Mouse (Mus musculus): ENCODE results near the gene Aspn.
"Not testable (repeated sequence)": the region's sequence is repeated elsewhere in the genome, so short reads cannot be mapped to it uniquely, and the experiment has no call there.

Gene Aspn

DNA sequence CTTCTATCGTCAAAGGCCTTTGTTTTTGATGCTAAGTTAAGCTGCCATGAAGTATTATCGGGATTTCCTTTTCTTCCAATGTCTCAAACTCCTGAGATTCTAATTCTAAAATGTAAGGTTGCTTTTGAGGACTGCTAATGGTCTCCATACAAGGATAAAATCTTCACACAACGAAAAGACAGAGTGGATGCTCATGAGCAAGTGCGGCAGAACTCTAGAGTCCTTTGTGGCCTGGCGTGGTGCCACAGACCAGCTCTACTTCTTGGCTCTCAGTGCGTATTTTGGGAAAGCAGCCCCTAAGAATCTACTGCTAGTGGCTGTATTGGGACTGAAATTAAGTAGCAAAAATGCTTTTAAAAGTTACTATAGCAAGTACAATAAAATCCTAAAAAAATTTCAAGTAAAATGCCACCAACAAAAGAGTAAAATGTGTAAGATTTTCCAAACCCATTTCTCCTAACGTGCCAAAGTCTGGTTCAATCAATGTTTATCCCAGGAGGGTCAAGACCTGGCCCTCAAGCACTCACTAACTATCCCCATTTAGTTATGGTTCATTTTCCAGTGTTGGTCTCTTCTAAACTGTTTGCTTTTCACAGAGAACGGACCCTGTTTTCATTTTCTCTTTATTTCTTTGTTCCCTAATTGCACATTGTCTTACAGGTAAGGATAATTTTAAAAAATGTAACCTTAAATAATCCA, 40.2 kb downstream of the Aspn start:
- DNase-seq (ENCODE audit: low read depth, low spot score): no peak

DNA sequence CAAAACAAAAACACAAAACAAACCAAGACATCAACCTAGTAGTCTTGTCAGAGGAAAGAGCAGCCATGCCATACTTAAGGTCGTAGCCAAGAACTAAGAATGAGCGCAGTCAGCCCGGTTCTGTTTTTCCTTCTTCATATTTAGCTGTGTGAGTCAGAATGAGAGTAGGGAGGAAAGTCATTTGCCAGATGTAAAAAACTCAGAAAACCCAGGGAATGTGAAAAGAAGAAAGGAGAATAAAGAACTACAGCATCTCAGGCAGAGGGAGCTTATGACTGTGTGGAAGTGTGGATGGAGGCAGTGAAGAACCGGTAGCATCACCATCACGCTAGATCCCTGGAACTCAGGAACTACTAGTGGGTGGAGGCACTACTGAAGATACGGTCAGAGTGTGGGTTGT, 41.8 kb downstream of the Aspn start:
- peak; percentile 28 for DNase-seq (ENCODE audit: low read depth, low spot score)

DNA sequence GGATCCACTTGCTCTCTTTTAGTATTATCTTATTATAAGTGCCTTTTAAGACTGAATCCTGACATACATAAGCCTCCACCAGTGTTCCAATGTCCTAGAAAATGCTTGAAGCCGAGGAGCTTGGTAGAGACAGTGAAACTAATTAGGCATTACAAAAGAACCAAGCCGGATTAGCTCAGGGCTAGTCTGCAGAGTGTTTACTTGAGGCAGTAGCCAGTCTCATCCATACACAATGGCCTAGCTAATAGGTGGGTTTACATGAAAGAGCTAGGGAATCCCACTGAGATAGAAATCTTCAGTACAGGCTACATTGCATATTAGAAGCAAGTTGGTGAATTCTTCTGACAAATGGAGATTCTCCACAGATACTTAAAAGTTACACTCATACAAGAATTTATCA, 58.3 kb downstream of the Aspn start:
- not testable (repeated sequence) for DNase-seq (ENCODE audit: low read depth, low spot score)

DNA sequence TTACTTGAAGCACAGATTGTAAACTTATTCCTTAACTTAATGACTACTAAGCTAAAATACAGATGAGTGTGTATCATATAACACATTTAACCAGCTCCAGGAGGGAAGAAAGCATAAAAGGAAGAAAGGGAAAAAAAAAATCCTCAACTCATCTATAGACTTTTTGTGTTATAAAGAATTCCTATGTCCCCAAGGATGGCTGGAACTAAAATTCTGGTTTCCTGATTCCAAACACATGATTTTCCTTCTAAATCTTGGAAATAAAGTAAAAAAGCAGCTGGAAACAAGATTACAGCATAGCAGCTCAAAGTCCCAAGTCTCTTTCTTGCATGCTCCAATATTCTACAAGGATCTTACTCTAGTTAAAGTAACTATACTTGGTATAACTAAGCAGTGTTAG, 59.4 kb downstream of the Aspn start:
- no peak for DNase-seq (ENCODE audit: low read depth, low spot score)

DNA sequence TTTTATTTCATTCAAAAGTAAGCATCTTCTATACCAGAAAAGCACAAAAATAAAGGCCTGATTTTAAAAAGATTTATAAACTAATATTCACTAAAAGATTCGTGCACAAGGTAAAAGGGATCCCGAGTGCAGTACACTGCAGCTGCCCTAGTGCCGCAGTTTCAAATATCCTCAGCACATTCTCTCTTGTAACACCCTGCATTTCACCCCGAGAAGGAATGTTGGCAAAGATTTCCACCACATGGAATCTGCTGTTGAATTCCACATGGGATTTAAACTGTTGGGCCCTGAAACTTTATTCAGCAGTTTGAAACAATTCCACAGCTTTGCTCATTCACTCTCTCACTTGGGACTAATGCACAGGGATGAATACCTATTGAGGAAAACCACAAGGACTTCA, 63.5 kb downstream of the Aspn start, which contains the start of gene Ogn:
Gene Ogn, plus strand, starts transcription at position 333 of the 400 bp plus-strand sequence.
- peak; percentile 9 for DNase-seq (ENCODE audit: low read depth, low spot score)

DNA sequence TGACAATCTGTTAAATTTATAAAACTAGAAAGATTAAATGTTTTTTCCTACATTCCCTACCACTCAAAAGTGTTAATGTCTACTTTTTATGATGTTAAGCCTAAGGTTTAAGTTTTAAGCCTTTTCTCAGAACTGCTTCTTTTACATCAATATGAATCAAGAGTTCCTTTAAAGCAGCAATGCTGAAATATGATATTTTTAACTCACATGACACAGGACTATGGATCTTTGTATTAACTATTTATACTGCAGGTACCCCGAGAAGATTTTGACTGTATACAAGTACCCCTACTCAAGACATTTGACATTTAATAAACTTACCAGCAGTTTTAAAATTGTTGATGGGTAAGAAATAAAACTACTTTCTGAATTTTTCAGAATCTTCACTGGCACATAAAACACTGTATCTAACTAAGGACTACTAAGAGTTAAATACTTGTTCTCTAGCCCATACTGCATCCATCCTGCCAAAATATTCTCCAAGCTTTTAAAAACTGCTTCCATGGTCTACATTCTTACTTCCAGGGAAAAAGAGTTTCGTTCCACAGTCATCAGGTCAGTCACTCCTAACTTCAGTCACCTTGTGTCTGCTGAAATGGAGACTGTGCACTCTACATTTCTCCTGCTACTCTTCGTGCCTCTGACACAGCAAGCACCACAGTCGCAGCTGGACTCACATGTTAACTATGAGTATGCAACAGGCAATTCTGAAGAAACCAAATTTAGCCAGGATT, 64.5 kb downstream of the Aspn start:
- DNase-seq (ENCODE audit: low read depth, low spot score): no peak

DNA sequence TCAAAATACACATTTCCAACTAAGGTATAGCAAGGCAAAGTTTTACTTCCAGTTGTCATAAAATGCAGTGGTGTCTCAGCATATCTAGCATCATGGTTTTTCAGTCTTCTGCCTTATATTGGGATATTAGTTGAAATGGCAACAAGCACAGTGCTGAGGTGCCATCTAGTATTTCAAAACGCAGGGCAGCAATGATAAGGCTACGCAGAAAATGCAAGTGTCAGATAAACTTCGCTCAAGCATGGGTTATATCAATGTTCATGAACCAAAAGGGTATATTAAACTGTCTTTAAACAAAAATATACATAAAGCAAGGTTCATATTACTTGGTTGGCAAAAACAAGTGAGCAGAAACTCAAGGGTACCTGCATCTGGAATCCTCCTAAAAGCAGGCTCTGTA, 72.8 kb downstream of the Aspn start:
- DNase-seq (ENCODE audit: low read depth, low spot score): no peak
